Mouse (Mus musculus): ENCODE measurements around the gene Abhd14b.

The Abhd14b gene

DNA sequence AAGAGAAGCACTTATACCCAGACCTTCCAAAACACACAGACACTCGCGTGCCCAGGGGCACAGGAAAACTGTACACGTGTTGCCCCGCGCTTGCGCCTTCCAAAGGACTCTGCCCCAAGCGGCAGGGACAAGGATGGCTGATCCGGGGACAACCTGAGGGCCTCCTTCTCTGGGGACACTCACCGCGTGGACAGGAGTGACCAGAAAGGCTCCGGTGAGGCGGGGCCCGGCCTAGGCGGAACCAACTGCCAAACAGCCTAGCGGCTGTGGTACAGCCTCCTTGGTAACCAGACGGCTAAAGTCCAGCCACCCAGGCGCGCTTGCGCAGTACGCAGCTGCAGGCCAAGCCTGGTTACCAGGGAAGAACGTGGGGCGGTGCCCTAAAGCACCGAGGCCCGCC, at the start of gene Abhd14b, which contains the start of gene Abhd14a:
Abhd14b (plus strand) TSS at position 112 of the 400 bp plus-strand sequence.
Abhd14a (minus strand) TSS at position 331 of the 400 bp plus-strand sequence.
- ATAC-seq (ENCODE audit: low TSS enrichment), result peak; percentile 79

- no peak for ATAC-seq (ENCODE audit: low TSS enrichment)
Observed at GRCm38 (mm10) chr9:106397733-106398132, 49.5 kb upstream of the Abhd14b start.

DNA sequence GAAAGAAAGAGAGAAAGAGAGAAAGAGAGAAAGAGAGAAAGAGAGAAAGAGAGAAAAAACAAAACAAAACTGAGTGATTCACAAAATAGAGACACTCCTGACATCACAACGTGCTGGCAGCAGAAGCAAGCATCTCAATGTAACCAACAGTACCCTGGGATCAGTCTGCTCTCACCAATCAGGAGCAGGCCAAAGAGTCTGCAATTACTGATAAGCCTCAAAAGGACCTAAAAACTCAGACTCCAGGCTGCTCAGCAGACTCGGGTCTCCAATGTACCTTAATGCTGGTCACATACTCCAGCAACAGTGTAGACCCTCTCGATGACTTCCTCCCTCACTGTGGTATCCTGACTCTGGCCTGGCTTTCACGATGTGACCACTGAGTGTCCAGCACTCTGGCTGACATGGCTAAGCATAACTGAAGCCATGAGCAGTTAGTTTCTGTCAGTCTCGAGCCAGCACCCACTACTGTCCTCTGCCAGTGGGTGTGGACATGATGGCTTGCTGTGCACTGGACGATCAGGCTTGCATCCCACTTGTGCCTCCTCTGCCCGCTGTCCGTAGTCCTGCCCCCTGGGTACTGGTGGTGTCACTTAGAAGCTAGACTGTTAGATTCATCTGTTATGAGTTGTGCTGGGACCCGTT, 48.5 kb upstream of the Abhd14b start:
- no peak for ATAC-seq (ENCODE audit: low TSS enrichment)

- ATAC-seq (ENCODE audit: low TSS enrichment), result no peak
Observed at GRCm38 (mm10) chr9:106399808-106400207, 47.5 kb upstream of the Abhd14b start.

- 0 out of 2 replicates have a peak, but pooled peaks have one; percentile 1 for ATAC-seq (ENCODE audit: low TSS enrichment)
Observed at GRCm38 (mm10) chr9:106402149-106402548, 45.1 kb upstream of the Abhd14b start.

- ATAC-seq (ENCODE audit: low TSS enrichment), result peak; percentile 79
Observed at GRCm38 (mm10) chr9:106402607-106403375, 44.5 kb upstream of the Abhd14b start.

DNA sequence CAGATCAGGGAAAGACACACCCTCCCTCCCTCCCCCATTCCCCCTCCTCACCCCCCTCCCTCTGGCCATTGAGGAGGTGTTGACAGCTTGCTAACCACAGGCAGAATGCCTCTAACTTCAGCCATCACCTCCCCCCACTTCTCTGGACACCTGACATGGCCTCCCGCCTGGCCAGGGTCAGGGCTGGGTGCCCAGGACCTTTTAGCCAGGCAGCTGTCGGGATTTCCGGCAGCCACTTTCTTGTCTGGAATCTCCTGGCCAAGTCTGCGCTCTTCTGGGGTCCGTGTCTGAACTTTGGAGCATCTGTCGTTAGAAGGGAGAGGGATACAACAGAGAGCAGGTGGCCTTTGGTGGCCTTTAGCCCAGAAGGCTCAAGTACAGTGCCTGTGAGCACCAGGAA, 42.0 kb upstream of the Abhd14b start:
- ATAC-seq (ENCODE audit: low TSS enrichment), result no peak

DNA sequence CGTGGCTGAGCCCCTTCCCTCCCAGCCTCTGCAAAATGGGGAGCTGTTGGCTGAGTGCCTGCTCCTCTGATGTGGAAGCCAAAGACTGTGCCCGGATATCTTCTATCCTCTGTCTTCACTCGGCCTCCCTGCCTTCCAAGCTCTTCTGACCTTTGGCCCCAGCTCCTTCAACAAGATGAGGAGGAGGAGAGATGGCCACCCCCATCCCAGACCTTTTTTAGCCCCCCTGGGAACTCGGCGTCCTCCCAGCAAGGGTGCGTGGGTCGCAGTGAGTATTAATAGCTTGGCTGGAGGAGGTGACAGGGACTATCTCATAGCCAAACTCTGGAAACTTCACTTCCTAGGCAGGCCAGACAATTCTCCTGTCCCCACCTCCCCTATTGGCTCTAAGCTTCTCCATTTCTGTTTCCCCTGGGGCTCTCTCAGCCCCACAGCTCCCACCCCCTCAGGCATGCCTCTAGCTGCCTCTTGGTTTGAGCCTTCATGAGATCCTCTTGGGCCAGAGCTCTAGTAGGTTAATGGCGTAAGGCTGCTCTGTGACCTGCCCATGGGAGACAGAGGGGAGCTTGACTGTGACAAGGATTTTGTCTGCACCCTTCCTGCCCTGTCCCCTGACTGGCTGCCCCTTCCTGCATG, 40.7 kb upstream of the Abhd14b start:
- peak; percentile 41; the same call in 1 of the 2 replicates for ATAC-seq (ENCODE audit: low TSS enrichment)

DNA sequence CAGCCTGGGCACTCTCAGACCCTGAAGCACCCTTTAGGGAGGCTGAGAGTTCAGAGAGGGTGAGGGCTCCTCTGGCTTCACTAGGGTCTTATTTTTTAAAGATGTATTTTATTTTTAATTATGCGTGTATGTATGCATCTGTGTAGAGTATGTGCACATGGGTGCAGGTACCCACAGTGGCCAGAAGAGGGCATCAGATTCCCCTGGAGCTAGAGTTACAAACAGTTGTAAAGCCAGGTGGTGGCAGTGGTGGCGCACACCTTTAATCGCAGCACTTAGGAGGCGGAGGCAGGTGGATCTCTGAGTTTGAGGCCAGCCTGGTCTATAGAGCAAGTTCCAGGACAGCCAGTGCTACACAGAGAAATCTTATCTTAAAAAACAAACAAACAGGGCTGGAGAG, 38.2 kb upstream of the Abhd14b start:
- ATAC-seq (ENCODE audit: low TSS enrichment), result no peak

DNA sequence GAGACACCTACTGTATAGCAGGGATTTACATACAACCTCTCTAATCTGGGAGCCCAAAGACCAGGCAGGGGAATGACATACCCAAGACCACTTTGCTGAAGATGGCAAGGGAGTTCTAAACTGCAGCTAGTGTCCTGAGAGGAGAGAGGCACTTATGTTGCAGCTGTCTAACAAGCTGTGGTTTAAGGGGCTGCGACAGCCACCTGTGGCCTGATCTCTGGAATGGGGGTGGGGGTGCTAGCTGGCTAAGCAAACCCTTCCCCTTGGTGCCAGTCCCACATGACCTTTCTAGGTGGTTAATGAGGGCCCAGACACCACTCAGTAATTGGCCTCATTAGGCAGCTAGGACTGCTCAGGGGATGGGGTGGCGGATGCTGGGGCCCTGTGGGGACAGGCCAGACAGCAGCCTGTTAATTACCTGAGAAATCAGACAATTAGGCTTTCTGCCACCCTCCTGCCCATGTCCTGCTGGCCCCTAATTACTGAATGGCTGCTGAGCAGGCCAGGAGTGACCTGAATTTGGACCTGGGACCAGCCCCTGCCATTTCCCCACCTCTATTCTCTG, 37.1 kb upstream of the Abhd14b start:
- no peak for ATAC-seq (ENCODE audit: low TSS enrichment)

GRCm38 (mm10) chr9:106411091-106411594, 36.1 kb upstream of the Abhd14b start:
- ATAC-seq (ENCODE audit: low TSS enrichment), result peak; percentile 53

DNA sequence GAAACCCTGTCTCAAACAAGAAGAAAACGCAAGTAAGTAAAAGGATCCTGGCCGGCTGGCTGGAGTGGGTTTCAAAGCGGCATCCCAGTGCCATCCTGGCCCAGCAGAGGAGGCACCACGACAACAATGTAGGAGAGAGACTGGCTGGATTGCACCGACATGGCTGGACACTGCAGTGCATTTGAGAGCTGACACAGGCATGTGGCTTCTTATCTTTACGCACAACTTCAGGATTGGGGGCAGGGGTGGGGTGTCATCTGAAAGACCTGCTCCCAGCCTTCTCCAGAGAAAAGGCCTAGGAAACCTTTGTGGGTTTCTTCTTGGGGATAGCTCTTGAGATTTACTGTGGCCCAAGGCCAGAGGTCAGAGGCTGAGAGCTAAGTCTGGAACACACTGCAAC, 35.5 kb upstream of the Abhd14b start:
- ATAC-seq (ENCODE audit: low TSS enrichment), result no peak

- ATAC-seq (ENCODE audit: low TSS enrichment), result no peak
Observed at GRCm38 (mm10) chr9:106412210-106412609, 35.0 kb upstream of the Abhd14b start.

GRCm38 (mm10) chr9:106413606-106414005, 33.7 kb upstream of the Abhd14b start:
- no peak for ATAC-seq (ENCODE audit: low TSS enrichment)

DNA sequence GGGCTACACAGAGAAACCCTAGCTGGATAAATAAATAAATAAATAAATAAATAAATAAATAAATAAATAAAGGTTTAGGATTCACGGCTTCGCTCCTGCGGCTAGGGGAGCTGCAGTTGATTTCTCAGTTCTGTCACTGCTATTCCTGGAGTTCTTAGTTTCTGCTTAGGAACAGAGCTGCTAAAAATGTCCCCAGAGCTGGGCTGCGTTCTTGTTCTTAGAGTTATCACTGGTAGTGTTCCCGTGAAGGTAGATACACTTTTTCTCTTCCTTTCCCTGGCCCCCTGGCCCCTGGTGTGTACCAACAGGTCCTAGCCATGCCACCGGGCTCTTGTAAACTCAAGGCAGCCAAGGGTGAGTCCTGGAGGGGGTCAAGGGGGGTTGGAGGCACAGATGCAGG, 30.4 kb upstream of the Abhd14b start:
- peak; percentile 38; the same call in 1 of the 2 replicates for ATAC-seq (ENCODE audit: low TSS enrichment)

DNA sequence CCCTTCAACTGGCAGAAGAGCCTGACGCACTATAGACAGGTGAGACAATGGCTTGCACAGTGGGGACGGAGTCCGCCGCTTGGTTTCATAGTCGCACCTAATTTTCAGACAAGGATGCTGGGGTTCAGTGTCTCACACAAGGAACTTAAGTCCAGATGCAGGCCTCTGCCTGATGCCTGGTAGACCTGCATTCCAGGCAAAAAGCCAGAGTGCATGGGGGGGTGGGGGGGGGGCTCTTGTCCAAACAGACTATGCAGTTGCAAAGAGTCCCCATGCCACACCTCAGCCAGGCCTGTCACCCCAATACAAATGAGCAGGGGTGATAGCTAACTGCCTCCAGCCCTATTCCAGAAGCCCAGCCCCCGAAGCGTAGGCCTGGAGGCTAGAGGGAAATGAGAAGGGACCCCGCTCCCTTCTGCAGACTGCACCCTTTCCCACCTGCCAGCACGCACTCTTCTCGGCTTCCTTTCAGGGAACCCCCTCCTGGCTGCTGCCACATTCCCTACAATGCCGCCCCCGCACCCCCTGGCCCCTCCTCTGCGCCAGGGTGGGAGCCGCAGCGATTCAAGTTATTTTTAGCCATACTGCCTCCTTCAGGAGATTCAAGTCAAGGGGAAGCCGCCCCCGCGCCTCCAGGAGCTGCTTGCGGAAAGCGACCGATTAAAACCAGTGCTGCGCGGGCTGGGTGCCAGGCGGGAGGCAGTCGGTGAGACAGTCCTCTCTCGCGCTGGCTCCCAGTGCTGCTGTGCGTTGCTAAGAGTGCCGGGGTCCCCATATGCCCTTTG, 29.2 kb upstream of the Abhd14b start:
- ATAC-seq (ENCODE audit: low TSS enrichment), result peak; percentile 75

DNA sequence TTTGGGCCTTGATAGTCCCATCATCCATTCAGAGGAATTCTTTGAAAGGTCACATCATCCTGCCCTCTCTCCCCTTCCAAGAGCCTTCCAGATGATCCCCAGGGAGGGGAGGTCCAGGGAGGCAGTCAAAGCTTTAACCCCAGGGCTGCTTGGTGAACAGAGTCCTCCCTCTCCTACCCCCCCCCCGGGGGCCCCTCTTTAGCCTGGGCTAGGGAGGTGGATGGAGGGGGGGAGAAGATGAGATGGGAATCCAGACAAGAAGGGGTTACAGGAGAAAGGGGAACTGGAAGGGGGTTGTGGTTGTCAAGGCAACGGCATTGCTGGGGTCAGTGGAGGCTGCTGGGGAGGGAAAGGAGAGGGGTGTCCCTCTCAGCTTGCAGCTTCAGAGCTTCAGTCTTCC, 26.7 kb upstream of the Abhd14b start:
- ATAC-seq (ENCODE audit: low TSS enrichment), result no peak

DNA sequence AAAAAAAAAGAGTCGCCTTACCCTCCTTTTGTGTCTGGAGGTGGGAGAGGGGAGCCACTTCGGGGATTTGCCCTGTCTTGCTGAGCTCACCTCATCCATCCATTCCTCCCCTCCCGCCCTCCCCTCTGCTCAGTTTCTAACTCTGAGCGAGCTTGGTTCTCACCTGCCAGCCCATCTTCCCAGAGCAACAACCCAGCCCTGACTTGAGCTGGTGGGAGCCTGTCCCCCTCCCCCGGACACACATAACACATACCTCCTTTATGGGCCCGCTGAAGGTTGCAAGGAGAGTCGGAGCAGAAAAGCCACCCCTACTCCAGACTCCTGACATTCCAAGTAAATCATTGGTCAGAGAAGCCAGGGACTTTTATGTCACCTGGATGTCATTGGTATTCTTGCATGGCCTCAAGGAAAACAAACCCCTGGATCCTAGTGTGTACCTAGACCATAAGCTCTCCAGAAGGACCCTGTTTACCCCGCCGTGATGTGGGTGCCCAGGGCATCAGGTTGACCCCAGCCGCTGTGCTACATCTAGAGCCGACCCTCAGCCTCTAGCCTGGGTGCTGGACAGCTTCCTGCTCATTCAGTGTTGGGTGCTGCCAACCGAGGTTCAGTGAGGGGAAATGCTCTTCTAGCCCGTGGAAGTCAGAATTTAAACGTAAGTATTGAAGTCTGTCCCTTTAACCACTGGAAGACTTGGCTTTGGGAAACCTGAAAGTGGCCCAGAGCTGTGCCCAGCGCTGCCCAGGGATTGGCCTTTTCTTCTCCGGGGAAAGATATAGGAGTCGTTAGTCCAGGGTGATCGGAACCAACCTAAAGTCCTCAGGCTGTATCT, 26.0 kb upstream of the Abhd14b start:
- no peak for ATAC-seq (ENCODE audit: low TSS enrichment)

DNA sequence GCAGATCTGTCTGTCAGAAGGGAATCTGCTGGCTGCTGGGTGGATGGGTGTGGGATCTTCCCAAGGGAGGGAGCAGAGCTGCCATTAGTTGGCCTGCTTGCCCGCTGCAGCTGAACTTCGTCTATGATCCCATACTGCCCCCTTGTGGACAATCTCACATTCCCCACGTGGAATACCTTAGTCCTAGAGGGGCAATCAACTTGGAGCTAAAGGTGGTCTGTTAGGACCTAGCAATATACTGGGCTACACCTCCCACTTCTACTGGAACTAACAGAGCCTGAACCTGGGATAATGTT, 25.4 kb upstream of the Abhd14b start:
- ATAC-seq (ENCODE audit: low TSS enrichment), result peak; percentile 67

DNA sequence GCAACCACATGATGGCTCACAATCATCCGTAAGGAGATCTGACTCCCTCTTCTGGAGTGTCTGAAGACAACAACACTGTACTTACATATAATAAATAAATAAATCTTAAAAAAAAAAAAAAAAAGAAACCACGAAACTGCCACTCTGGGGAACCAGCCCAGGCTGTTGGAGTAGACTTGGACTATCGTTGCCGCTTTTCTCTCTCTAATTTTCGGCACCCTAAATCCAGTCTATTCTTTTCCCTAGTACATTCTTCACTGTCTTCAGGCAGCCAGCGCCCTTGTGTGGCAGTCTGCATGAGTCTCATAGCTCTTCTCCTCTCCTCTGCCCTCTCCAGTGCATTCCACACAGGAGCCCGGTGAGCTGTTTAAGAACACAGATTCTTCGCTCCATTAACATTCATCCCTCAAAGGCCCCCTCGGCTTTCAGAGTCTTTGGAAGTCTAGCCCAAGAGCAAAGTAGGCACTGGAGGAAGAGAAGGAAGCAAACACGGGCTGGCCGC, 18.5 kb upstream of the Abhd14b start:
- peak; percentile 58 for ATAC-seq (ENCODE audit: low TSS enrichment)

All from frontal cortex, adult (tissue).